Mouse (Mus musculus) ES-Bruce4 (cell line): ENCODE measurements around the gene Meltf. TPM values are rescaled to one million over a fixed set of nuclear protein-coding genes. Genes with fewer than 3 reads are reported as not detected.

Experiments used
- H3K27ac ChIP-seq: 2 replicates; pipeline ENCODE4 v1.5.1; 2012; ENCODE audit warnings: low read length, inconsistent platforms; ENCODE audit not compliant: insufficient read depth
- H3K27me3 ChIP-seq: 2 replicates; pipeline ENCODE4 v1.6.1; 2012; ENCODE audit warnings: mild to moderate bottlenecking, low read length, inconsistent platforms; ENCODE audit not compliant: control insufficient read depth, poor library complexity, insufficient read depth, severe bottlenecking
- H3K36me3 ChIP-seq: 2 replicates; pipeline ENCODE4 v1.6.1; 2012; ENCODE audit warnings: inconsistent platforms, mild to moderate bottlenecking, low read length, moderate library complexity; ENCODE audit not compliant: control insufficient read depth, poor library complexity, insufficient read depth, severe bottlenecking
- H3K4me1 ChIP-seq: one replicate; pipeline ENCODE4 v1.8.1; 2011; ENCODE audit warnings: low read length; ENCODE audit not compliant: control insufficient read depth, insufficient read depth
- H3K4me3 ChIP-seq: 2 replicates; pipeline ENCODE4 v1.5.1; 2011; ENCODE audit warnings: low read depth, mild to moderate bottlenecking, low read length
- H3K9ac ChIP-seq: 2 replicates; pipeline ENCODE4 v1.6.1; 2012; ENCODE audit warnings: low read depth, mild to moderate bottlenecking, inconsistent platforms; ENCODE audit not compliant: poor library complexity, severe bottlenecking
- H3K9me3 ChIP-seq: replicated peaks from 2 replicates; pipeline ENCODE4 v1.6.1; 2012; ENCODE audit warnings: mild to moderate bottlenecking, low read length, inconsistent platforms; ENCODE audit not compliant: control insufficient read depth, poor library complexity, insufficient read depth, severe bottlenecking
- CTCF ChIP-seq: IDR thresholded peaks from one replicate; pipeline ENCODE4 v1.8.1; 2011; ENCODE audit warnings: low read depth, low read length
- EP300 ChIP-seq: IDR thresholded peaks from 2 replicates; pipeline ENCODE4 v1.6.1; 2011; ENCODE audit warnings: low read depth, low read length; ENCODE audit not compliant: insufficient read depth
- POLR2A ChIP-seq: IDR thresholded peaks from one replicate; pipeline ENCODE4 v1.8.1; 2011; ENCODE audit warnings: low read length; ENCODE audit not compliant: insufficient read depth
- polyA plus RNA-seq: library from polyadenylated mRNA; stranded (reverse); fragments of >200 nt; gene quantifications from 2 replicates; pipeline ENCODE4 v1.2.4, GENCODE M21; 2011; ENCODE audit warnings: low read depth; ENCODE audit not compliant: missing spikeins, insufficient read depth, insufficient read length

Meltf gene
- polyA plus RNA-seq, 1 experiment: not detected

GRCm38 (mm10) chr16:31924368-31924767 is 45.8 kb downstream of the Meltf start:
- H3K27me3 ChIP-seq: no peaks in the 10 kb centered on the region
- TF ChIP-seq EP300 (no peak), POLR2A (no peak), CTCF (no peak)
- H3K9me3 ChIP-seq: no peaks in the 10 kb centered on the region
- no peak overlapping the region for H3K27ac ChIP-seq
- H3K36me3 ChIP-seq: no peaks in the 10 kb centered on the region
- no peak overlapping the region for H3K9ac ChIP-seq
- H3K4me3 ChIP-seq: no peak overlapping the region
- H3K4me1 ChIP-seq: no peaks in the 10 kb centered on the region

GRCm38 (mm10) chr16:31926091-31926490 is 47.5 kb downstream of the Meltf start:
- H3K9me3 ChIP-seq: no peaks in the 10 kb centered on the region
- no peaks in the 10 kb centered on the region for H3K27me3 ChIP-seq
- no peak overlapping the region for H3K27ac ChIP-seq
- H3K36me3 ChIP-seq: no peaks in the 10 kb centered on the region
- no peak overlapping the region for H3K9ac ChIP-seq
- no peak overlapping the region for H3K4me3 ChIP-seq
- no peaks in the 10 kb centered on the region for H3K4me1 ChIP-seq
- no peak for TF ChIP-seq POLR2A
- no peak for TF ChIP-seq CTCF
- no peak for TF ChIP-seq EP300

GRCm38 (mm10) chr16:31926547-31927182 is 48.1 kb downstream of the Meltf start:
- Histone ChIP-seq H3K9ac (no peak overlapping the region), H3K27ac (no peak overlapping the region), H3K27me3 (no peaks in the 10 kb centered on the region), H3K4me3 (no peak overlapping the region), H3K4me1 (no peaks in the 10 kb centered on the region), H3K36me3 (no peaks in the 10 kb centered on the region), H3K9me3 (no peaks in the 10 kb centered on the region)
- TF ChIP-seq POLR2A (no peak), CTCF (no peak), EP300 (peak; percentile 63)

GRCm38 (mm10) chr16:31927412-31927811 is 48.8 kb downstream of the Meltf start:
- Histone ChIP-seq H3K36me3 (no peaks in the 10 kb centered on the region), H3K27ac (no peak overlapping the region), H3K9me3 (no peaks in the 10 kb centered on the region), H3K4me3 (no peak overlapping the region), H3K27me3 (no peaks in the 10 kb centered on the region), H3K9ac (no peak overlapping the region), H3K4me1 (no peaks in the 10 kb centered on the region)
- TF ChIP-seq EP300: no peak
- no peak for TF ChIP-seq POLR2A
- no peak for TF ChIP-seq CTCF

- H3K27me3 ChIP-seq: peaks cover 3% of the 10 kb centered on the region; the same call in 1 of the 2 replicates
These were observed 52.7 kb downstream of the Meltf start for GRCm38 (mm10) chr16:31931330-31931729.

GRCm38 (mm10) chr16:31932255-31932654 is 53.6 kb downstream of the Meltf start:
- peaks cover 2% of the 10 kb centered on the region for H3K4me1 ChIP-seq
- H3K27ac ChIP-seq: no peak overlapping the region
- H3K4me3 ChIP-seq: no peak overlapping the region
- H3K9ac ChIP-seq: no peak overlapping the region
- TF ChIP-seq CTCF: no peak
- TF ChIP-seq POLR2A: no peak
- TF ChIP-seq EP300: no peak
- peaks cover 3% of the 10 kb centered on the region; the same call in 1 of the 2 replicates for H3K27me3 ChIP-seq
- no peaks in the 10 kb centered on the region for H3K9me3 ChIP-seq
- H3K36me3 ChIP-seq: no peaks in the 10 kb centered on the region

More at GRCm38 (mm10) chr16:31931330-31931729, 52.7 kb downstream of the Meltf start:
- TF ChIP-seq EP300: no peak
- no peak for TF ChIP-seq POLR2A
- no peak for TF ChIP-seq CTCF
- no peak overlapping the region for H3K27ac ChIP-seq
- H3K9ac ChIP-seq: no peak overlapping the region
- no peaks in the 10 kb centered on the region for H3K9me3 ChIP-seq
- H3K4me1 ChIP-seq: peaks cover 2% of the 10 kb centered on the region
- H3K36me3 ChIP-seq: no peaks in the 10 kb centered on the region
- H3K4me3 ChIP-seq: peak overlapping the region; percentile 12
